Mouse (Mus musculus) T-helper 1 cell (primary cell): ENCODE measurements around the gene 9930111J21Rik2.

ENCODE experiments used
- in situ Hi-C: fragments of 300-600 bp; cut with MboI, MseI; formaldehyde crosslinking; loops from one replicate; pipeline ENCODE4 v1.15.1; 2025; ENCODE audit warnings: high pct_unique_total_duplicates

9930111J21Rik2 gene

DNA sequence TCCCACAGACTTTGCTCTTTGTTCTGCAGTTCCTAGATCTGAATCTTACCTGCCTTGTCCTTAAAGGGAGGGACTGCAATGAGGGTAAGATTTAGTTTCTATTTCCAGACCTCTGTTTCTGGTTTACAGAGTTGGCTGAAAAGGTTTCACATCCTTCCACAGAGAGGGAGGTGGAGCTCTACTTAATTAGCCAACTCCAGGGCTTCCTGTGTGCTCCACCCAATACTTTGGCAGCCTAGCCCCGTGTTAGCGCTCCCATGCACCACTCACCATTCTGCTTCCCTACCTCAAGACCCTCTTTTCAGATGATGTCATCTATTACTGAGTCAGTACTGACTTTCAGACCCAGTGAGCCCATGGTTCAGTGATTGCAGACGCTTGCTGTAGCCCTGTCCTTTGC is 71.8 kb downstream of the 9930111J21Rik2 start, which contains the start of gene 9930111J21Rik1:
Gene 9930111J21Rik1 (minus strand): TSS at position 148 of the 400 bp plus-strand sequence.
- in situ Hi-C loops, result loop anchor here (10.0 kb wide), 1 partner anchor 106 kb away; no protein-coding TSS in a partner anchor

DNA sequence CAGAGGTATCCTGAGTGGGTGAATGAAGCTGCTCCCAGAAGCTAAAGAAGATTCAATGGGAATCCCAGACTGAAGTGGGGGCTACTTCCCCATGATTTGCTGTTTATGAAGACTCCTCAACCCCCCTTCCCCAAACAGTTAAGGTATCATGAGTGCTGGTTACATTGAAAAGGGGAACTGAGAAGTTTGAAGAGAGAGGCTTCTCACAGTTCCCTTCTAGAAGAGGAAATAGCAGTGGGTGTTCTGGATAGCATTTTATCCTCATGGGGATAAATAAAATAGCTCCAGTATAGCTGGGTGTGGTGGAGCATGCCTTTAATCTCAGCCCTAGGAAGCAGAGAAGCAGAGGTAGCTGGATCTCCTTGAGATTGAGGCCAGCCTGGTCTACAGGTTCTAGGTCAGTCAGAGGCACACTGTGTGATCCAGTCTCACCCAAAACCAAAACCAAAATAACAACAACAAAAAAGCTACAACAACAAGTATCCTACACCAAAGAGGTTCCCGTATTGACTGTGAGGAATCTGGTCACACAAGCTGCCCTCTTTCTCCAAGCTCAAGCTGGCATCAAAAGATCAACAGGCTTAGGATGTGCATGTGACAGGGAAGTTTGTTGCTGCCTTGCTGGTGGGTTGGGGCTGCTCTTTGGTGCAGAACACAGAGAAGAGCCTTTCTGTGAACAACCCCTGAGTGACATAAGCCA is 72.7 kb downstream of the 9930111J21Rik2 start, which contains the start of gene Olfr56:
Gene Olfr56 (plus strand): TSS at position 650 of the 700 bp plus-strand sequence.
- in situ Hi-C loops, result loop anchor here (10.0 kb wide), 1 partner anchor 106 kb away; no protein-coding TSS in a partner anchor

DNA sequence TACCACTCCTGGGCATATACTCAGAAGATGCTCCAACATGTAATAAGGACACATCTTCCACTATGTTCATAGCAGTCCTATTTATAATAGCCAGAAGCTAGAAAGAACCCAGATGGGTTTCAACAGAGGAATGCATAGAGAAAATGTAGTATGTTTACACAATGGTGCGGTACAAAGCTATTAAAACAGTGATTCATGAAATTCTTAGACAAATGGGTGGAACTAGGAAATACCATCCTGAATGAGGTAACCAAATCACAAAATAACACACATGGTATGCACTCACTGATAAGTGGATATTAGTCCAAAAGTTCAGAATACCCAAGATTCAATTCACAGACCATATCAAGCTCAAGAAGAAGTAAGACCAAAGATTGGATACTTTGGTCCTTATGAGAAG is 76.4 kb downstream of the 9930111J21Rik2 start:
- in situ Hi-C loops, result loop anchor here (10.0 kb wide), 1 partner anchor 110 kb away; no protein-coding TSS in a partner anchor
